Mouse (Mus musculus): ENCODE data around the gene Pebp1. TPM values are rescaled to one million over a fixed set of nuclear protein-coding genes. Genes with fewer than 3 reads are reported as not detected.

Gene Pebp1
- total RNA-seq, 2 experiments from 2014 or later = 11.6 to 46.9 TPM

- no peak for ATAC-seq (replicated peaks; ENCODE audit: low FRiP score, poor library complexity, severe bottlenecking)
Observed at GRCm38 (mm10) chr5:117245170-117245569, 42.3 kb downstream of the Pebp1 start.

- no peak for ATAC-seq (replicated peaks; ENCODE audit: low FRiP score, poor library complexity, severe bottlenecking)
Observed at GRCm38 (mm10) chr5:117242671-117243478, 44.5 kb downstream of the Pebp1 start.

GRCm38 (mm10) chr5:117241935-117242531, 45.4 kb downstream of the Pebp1 start:
- no peak for ATAC-seq (replicated peaks; ENCODE audit: low FRiP score, poor library complexity, severe bottlenecking)

- no peak for ATAC-seq (replicated peaks; ENCODE audit: low FRiP score, poor library complexity, severe bottlenecking)
Observed at GRCm38 (mm10) chr5:117240761-117241322, 46.6 kb downstream of the Pebp1 start.

- no peak for ATAC-seq (replicated peaks; ENCODE audit: low FRiP score, poor library complexity, severe bottlenecking)
Observed at GRCm38 (mm10) chr5:117240321-117240731, 47.1 kb downstream of the Pebp1 start.

- no peak for ATAC-seq (replicated peaks; ENCODE audit: low FRiP score, poor library complexity, severe bottlenecking)
Observed at GRCm38 (mm10) chr5:117239106-117239505, 48.3 kb downstream of the Pebp1 start.

GRCm38 (mm10) chr5:117236540-117236939, 50.9 kb downstream of the Pebp1 start:
- ATAC-seq (replicated peaks; ENCODE audit: low FRiP score, poor library complexity, severe bottlenecking) = no peak

Other genes starting within 250 kb of the Pebp1 start
- 23.5 and 31.7 TPM in 2 replicates for gene Suds3, start 171.5 kb downstream of the Pebp1 start, total RNA-seq (2015; ENCODE audit: low replicate concordance)
- gene Suds3, start 171.5 kb downstream of the Pebp1 start, total RNA-seq (2017; ENCODE audit: low replicate concordance) = 62.6 and 70.5 TPM in 2 replicates
- 53.7 and 55.1 TPM in 2 replicates for gene Taok3, start 167.5 kb downstream of the Pebp1 start, total RNA-seq (2015; ENCODE audit: low replicate concordance)
- 48.5 and 60.2 TPM in 2 replicates for gene Taok3, start 167.5 kb downstream of the Pebp1 start, total RNA-seq (2017; ENCODE audit: low replicate concordance)
- not detected in 2 replicates for gene Vsig10, start 31.5 kb upstream of the Pebp1 start, total RNA-seq (2015; ENCODE audit: low replicate concordance)
- 0.98 TPM in 1 of 2 replicates, not detected in the other for gene Vsig10, start 31.5 kb upstream of the Pebp1 start, total RNA-seq (2017; ENCODE audit: low replicate concordance)
- gene Wsb2, start 69.7 kb upstream of the Pebp1 start, total RNA-seq (2015; ENCODE audit: low replicate concordance) = 6.1 and 13.4 TPM in 2 replicates
- gene Wsb2, start 69.7 kb upstream of the Pebp1 start, total RNA-seq (2017; ENCODE audit: low replicate concordance) = 3.8 and 7.7 TPM in 2 replicates
- gene Rfc5, start 101.4 kb upstream of the Pebp1 start, total RNA-seq (2015; ENCODE audit: low replicate concordance) = 26.4 and 28.8 TPM in 2 replicates
- 30.8 and 54.1 TPM in 2 replicates for gene Rfc5, start 101.4 kb upstream of the Pebp1 start, total RNA-seq (2017; ENCODE audit: low replicate concordance)
- gene Ksr2, start 126.4 kb upstream of the Pebp1 start, total RNA-seq (2015; ENCODE audit: low replicate concordance) = under 0.01 and 0.36 TPM in 2 replicates
- gene Ksr2, start 126.4 kb upstream of the Pebp1 start, total RNA-seq (2017; ENCODE audit: low replicate concordance) = not detected in 2 replicates

Measured in erythroid progenitor cell, adult 5-6 weeks (primary cell).